Mouse (Mus musculus) heart, adult 2 months (tissue): ENCODE measurements around the gene Ftsj3.

Source experiments
- CTCF ChIP-seq: fragments of 200-600 bp; IDR thresholded peaks from 2 replicates; pipeline ENCODE4 v1.8.1; 2022; ENCODE audit warnings: antibody characterized with exemption, mild to moderate bottlenecking, moderate library complexity
- EP300 ChIP-seq: fragments of 200-500 bp; IDR thresholded peaks from 2 replicates; pipeline ENCODE4 v1.6.1; 2011; ENCODE audit warnings: low read depth, low read length, control low read depth; ENCODE audit not compliant: insufficient read depth
- POLR2A ChIP-seq: fragments of 200-500 bp; IDR thresholded peaks from 2 replicates; pipeline ENCODE4 v1.6.1; 2011; ENCODE audit warnings: mild to moderate bottlenecking, low read depth, low read length, control low read depth; ENCODE audit not compliant: insufficient read depth

- no peak for TF ChIP-seq POLR2A
- TF ChIP-seq CTCF = 0 out of 2 replicates have a peak, but pooled peaks have one; percentile 2
- TF ChIP-seq EP300 = no peak
These were observed 16.1 kb upstream of the Ftsj3 start for GRCm38 (mm10) chr11:106271794-106272643.
